Mouse (Mus musculus) megakaryocyte-erythroid progenitor cell, adult 5-6 weeks (primary cell): ENCODE data around the gene Dpm2. TPM values are rescaled to one million over a fixed set of nuclear protein-coding genes. Genes with fewer than 3 reads are reported as not detected.

ENCODE experiments used
- ATAC-seq: replicated peaks from 2 replicates; pipeline ENCODE4 v1.8.0; 2016; ENCODE audit warnings: mild to moderate bottlenecking, inconsistent platforms; ENCODE audit not compliant: severe bottlenecking, poor library complexity, low FRiP score, low TSS enrichment
- total RNA-seq, 2 experiments: library from RNA; stranded (forward) in 1 of 2; stranded (reverse) in 1 of 2; fragments of 200-1000, 215-1000 nt in 1 of 2; fragments of >200 nt in 1 of 2; fragmentation: Nextera tagmentation in 1 of 2; gene quantifications; 2 replicates each; pipeline ENCODE4 v1.2.3; 2014 to 2017

Gene Dpm2
- total RNA-seq, 2 experiments from 2014 or later = 33.0 to 108 TPM

GRCm38 (mm10) chr2:32541986-32542573 is 28.6 kb upstream of the Dpm2 start:
- ATAC-seq = 0 out of 2 replicates have a peak, but pooled peaks have one; percentile 9

GRCm38 (mm10) chr2:32543031-32543449 is 27.6 kb upstream of the Dpm2 start:
- ATAC-seq = peak; percentile 59

GRCm38 (mm10) chr2:32546951-32547350 is 23.7 kb upstream of the Dpm2 start:
- no peak for ATAC-seq

GRCm38 (mm10) chr2:32547380-32547779 is 23.3 kb upstream of the Dpm2 start:
- ATAC-seq = no peak

GRCm38 (mm10) chr2:32547964-32548739 is 22.5 kb upstream of the Dpm2 start:
- ATAC-seq = no peak

- ATAC-seq = no peak
Measured at GRCm38 (mm10) chr2:32549171-32549570, 21.5 kb upstream of the Dpm2 start.

- no peak for ATAC-seq
Measured at GRCm38 (mm10) chr2:32549764-32550163, 20.9 kb upstream of the Dpm2 start.

- no peak for ATAC-seq
Measured at GRCm38 (mm10) chr2:32551236-32551635, 19.4 kb upstream of the Dpm2 start.

GRCm38 (mm10) chr2:32553592-32554148 is 17.0 kb upstream of the Dpm2 start:
- no peak for ATAC-seq

GRCm38 (mm10) chr2:32555484-32555883 is 15.2 kb upstream of the Dpm2 start:
- ATAC-seq = no peak

- 0 out of 2 replicates have a peak, but pooled peaks have one; percentile 32 for ATAC-seq
Measured at GRCm38 (mm10) chr2:32556019-32556418, 14.6 kb upstream of the Dpm2 start.

- no peak for ATAC-seq
Measured at GRCm38 (mm10) chr2:32559570-32559969, 11.1 kb upstream of the Dpm2 start.

- 0 out of 2 replicates have a peak, but pooled peaks have one; percentile 23 for ATAC-seq
Measured at GRCm38 (mm10) chr2:32566536-32567063, 4.1 kb upstream of the Dpm2 start.

- ATAC-seq = no peak
Measured at GRCm38 (mm10) chr2:32568149-32568548, 2.5 kb upstream of the Dpm2 start.

GRCm38 (mm10) chr2:32568941-32569340 is 1.7 kb upstream of the Dpm2 start:
- ATAC-seq = no peak

GRCm38 (mm10) chr2:32572196-32572595 is 1.5 kb downstream of the Dpm2 start:
- ATAC-seq = no peak

- ATAC-seq = no peak
Measured at GRCm38 (mm10) chr2:32574497-32574896, 3.8 kb downstream of the Dpm2 start, which contains the start of gene Pip5kl1. Pip5kl1 (plus strand) TSS chr2:32574797.

- peak; percentile 20; the same call in 1 of the 2 replicates for ATAC-seq
Measured at GRCm38 (mm10) chr2:32574901-32575585, 4.4 kb downstream of the Dpm2 start.

GRCm38 (mm10) chr2:32575586-32576160 is 5.0 kb downstream of the Dpm2 start, which contains the start of gene 9430097D07Rik:
9430097D07Rik (minus strand) TSS chr2:32575684.
- ATAC-seq = peak; percentile 59
